Mouse (Mus musculus) G1E (cell line): ENCODE results near the gene Dapp1. TPM values are rescaled to one million over a fixed set of nuclear protein-coding genes. Genes with fewer than 3 reads are reported as not detected.

ENCODE experiments used
- ATAC-seq: 2 replicates; pipeline ENCODE4 v1.8.0; 2016; ENCODE audit warnings: mild to moderate bottlenecking; ENCODE audit not compliant: insufficient number of reproducible peaks, poor library complexity, low FRiP score, severe bottlenecking; ENCODE audit errors: extremely low read depth
- DNase-seq: peaks from one replicate; pipeline ENCODE4 v3.0.0; 2012; ENCODE audit warnings: low spot score
- H3K27me3 ChIP-seq: 2 replicates; pipeline ENCODE4 v1.6.1; 2012; ENCODE audit warnings: mild to moderate bottlenecking, low read length, inconsistent platforms; ENCODE audit not compliant: insufficient read depth
- H3K36me3 ChIP-seq: replicated peaks from 2 replicates; pipeline ENCODE3; 2012; ENCODE audit warnings: mild to moderate bottlenecking, inconsistent platforms
- H3K4me1 ChIP-seq: 2 replicates; pipeline ENCODE4 v1.6.1; 2012; ENCODE audit warnings: low read depth, low read length, inconsistent platforms, mixed read lengths; ENCODE audit not compliant: insufficient read depth
- H3K4me3 ChIP-seq: 2 replicates; pipeline ENCODE4 v1.5.1; 2012; ENCODE audit warnings: low read depth, mild to moderate bottlenecking, inconsistent platforms, low read length, moderate library complexity, mixed read lengths
- H3K9me3 ChIP-seq: replicated peaks from 2 replicates; pipeline ENCODE4 v1.6.1; 2012; ENCODE audit warnings: inconsistent platforms
- CTCF ChIP-seq: IDR thresholded peaks from 2 replicates; pipeline ENCODE4 v1.5.1; 2012; ENCODE audit warnings: low read depth, low read length, inconsistent platforms, mixed read lengths
- GATA1 ChIP-seq: IDR thresholded peaks from 2 replicates; pipeline ENCODE4 v1.6.1; 2012; ENCODE audit warnings: borderline replicate concordance, low read length, inconsistent platforms, mixed read lengths
- GATA2 ChIP-seq: IDR thresholded peaks from 2 replicates; pipeline ENCODE4 v1.6.1; 2012; ENCODE audit warnings: low read depth, low read length, inconsistent platforms, borderline replicate concordance
- POLR2AphosphoS5 ChIP-seq: IDR thresholded peaks from 2 replicates; pipeline ENCODE4 v1.6.1; 2012; ENCODE audit warnings: low read depth, low read length, inconsistent platforms; ENCODE audit not compliant: insufficient replicate concordance
- TAL1 ChIP-seq: conservative IDR thresholded peaks from 2 replicates; pipeline ENCODE4 v1.6.1; 2012; ENCODE audit warnings: low read depth, low read length, inconsistent platforms, mixed read lengths
- polyA plus RNA-seq: library from polyadenylated mRNA; stranded (reverse); fragments of >175 nt; gene quantifications from 2 replicates; pipeline ENCODE4 v1.2.3, GENCODE M21; 2012
- total RNA-seq, 2 experiments: library from RNA; stranded (forward) in 1 of 2; stranded (reverse) in 1 of 2; fragments of 200-1000 nt in 1 of 2; fragments of >200 nt in 1 of 2; fragmentation: Nextera tagmentation in 1 of 2; gene quantifications; 2 replicates each; pipeline ENCODE4 v1.2.3; 2014 to 2017

The Dapp1 gene
- total and polyA plus RNA-seq, 3 experiments = 37.2 to 441 (median 301) TPM

GRCm38 (mm10) chr3:138002545-138002944 lies 21.2 kb upstream of the Dapp1 start:
- Histone ChIP-seq H3K9me3 (peaks cover 7% of the 10 kb centered on the region), H3K27me3 (0 out of 2 replicates have a peak, but pooled peaks cover 4% of the 10 kb centered on the region), H3K4me3 (no peak overlapping the region), H3K36me3 (no peaks in the 10 kb centered on the region), H3K4me1 (peaks cover 18% of the 10 kb centered on the region)
- DNase-seq = no peak
- no peak for TF ChIP-seq POLR2AphosphoS5
- TF ChIP-seq GATA2 = no peak
- TF ChIP-seq CTCF = no peak
- no peak for TF ChIP-seq GATA1
- no peak for TF ChIP-seq TAL1
- ATAC-seq = no peak

GRCm38 (mm10) chr3:138001865-138002264 lies 20.5 kb upstream of the Dapp1 start:
- Histone ChIP-seq H3K4me3 (no peak overlapping the region), H3K4me1 (peaks cover 18% of the 10 kb centered on the region), H3K27me3 (0 out of 2 replicates have a peak, but pooled peaks cover 4% of the 10 kb centered on the region), H3K9me3 (peaks cover 7% of the 10 kb centered on the region), H3K36me3 (no peaks in the 10 kb centered on the region)
- ATAC-seq = no peak
- DNase-seq = no peak
- TF ChIP-seq GATA2 = no peak
- no peak for TF ChIP-seq POLR2AphosphoS5
- TF ChIP-seq GATA1 = no peak
- no peak for TF ChIP-seq CTCF
- no peak for TF ChIP-seq TAL1

DNA sequence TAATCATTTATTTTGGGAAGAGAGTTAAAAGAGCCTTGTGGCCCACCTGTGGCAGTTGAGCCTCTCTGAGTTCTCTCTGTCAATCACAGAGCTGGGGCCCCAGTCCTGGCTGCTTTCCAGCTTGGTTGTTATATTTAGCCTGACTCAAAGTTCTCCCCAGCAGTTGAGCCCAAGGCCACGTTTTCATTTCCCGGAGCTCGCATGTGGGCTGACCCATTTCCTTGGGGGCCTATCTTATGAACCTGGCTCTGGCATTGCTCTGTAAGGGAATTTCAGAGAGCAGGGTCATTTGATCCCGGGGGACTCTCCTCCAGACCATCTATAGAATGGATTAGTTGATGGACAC lies 19.4 kb upstream of the Dapp1 start:
- 0 out of 2 replicates have a peak, but pooled peaks cover 4% of the 10 kb centered on the region for H3K27me3 ChIP-seq
- no peak overlapping the region for H3K4me3 ChIP-seq
- no peaks in the 10 kb centered on the region for H3K36me3 ChIP-seq
- peaks cover 18% of the 10 kb centered on the region for H3K4me1 ChIP-seq
- ATAC-seq (no peak), DNase-seq (no peak)
- peaks cover 7% of the 10 kb centered on the region for H3K9me3 ChIP-seq
- no peak for TF ChIP-seq CTCF

GRCm38 (mm10) chr3:138000062-138000723 lies 18.8 kb upstream of the Dapp1 start:
- DNase-seq (no peak), ATAC-seq (no peak)
- H3K4me1 ChIP-seq = peaks cover 18% of the 10 kb centered on the region
- H3K27me3 ChIP-seq = 0 out of 2 replicates have a peak, but pooled peaks cover 4% of the 10 kb centered on the region
- no peak overlapping the region for H3K4me3 ChIP-seq
- TF ChIP-seq CTCF (no peak), GATA2 (no peak), TAL1 (no peak), GATA1 (no peak), POLR2AphosphoS5 (no peak)
- H3K36me3 ChIP-seq = no peaks in the 10 kb centered on the region
- H3K9me3 ChIP-seq = peaks cover 5% of the 10 kb centered on the region

DNA sequence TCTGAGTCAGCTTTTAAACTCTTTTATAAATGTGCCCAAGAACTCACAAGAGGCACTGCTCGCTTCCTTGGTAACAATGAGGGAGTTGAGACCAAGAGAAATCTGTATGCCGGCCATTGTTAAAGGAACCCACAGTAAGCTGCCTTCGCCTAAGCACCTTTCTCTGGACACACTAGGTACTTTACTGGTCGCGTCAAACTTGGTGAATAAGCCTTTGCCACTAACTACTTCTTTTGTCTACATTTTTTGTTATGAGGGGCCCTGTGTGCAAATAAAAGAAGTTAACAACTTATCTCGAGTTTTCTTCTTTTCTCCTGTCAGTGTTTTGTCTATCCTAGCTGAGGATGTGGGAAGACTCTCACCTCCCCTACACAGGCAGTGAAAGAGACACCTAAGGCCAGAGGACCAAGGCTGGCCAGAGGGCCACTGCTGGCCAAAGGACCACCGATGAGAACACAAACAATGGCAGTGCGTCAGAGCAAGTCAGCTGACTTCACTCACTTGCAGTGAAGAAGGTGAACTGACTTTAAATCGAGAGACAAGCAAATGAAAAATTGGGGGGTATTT lies 18.0 kb upstream of the Dapp1 start:
- H3K36me3 ChIP-seq = no peaks in the 10 kb centered on the region
- ATAC-seq (no peak), DNase-seq (no peak)
- H3K4me1 ChIP-seq = peaks cover 18% of the 10 kb centered on the region
- H3K9me3 ChIP-seq = no peaks in the 10 kb centered on the region
- peaks cover 9% of the 10 kb centered on the region; the same call in 1 of the 2 replicates for H3K27me3 ChIP-seq
- no peak for TF ChIP-seq POLR2AphosphoS5
- TF ChIP-seq TAL1 = no peak
- no peak for TF ChIP-seq GATA1
- no peak for TF ChIP-seq GATA2
- no peak for TF ChIP-seq CTCF
- no peak overlapping the region for H3K4me3 ChIP-seq

- Histone ChIP-seq H3K4me3 (no peak overlapping the region), H3K36me3 (no peaks in the 10 kb centered on the region), H3K4me1 (peaks cover 22% of the 10 kb centered on the region), H3K9me3 (no peaks in the 10 kb centered on the region), H3K27me3 (peaks cover 14% of the 10 kb centered on the region; the same call in 1 of the 2 replicates)
- no peak for TF ChIP-seq TAL1
- TF ChIP-seq GATA1 = no peak
- no peak for TF ChIP-seq CTCF
- TF ChIP-seq GATA2 = no peak
- no peak for TF ChIP-seq POLR2AphosphoS5
- DNase-seq = no peak
- ATAC-seq = no peak
Measured at GRCm38 (mm10) chr3:137998491-137999223, 17.3 kb upstream of the Dapp1 start.
